Mouse (Mus musculus): ENCODE measurements around the gene Fam13c.

The Fam13c gene

GRCm38 (mm10) chr10:70599126-70599924 is 159.0 kb downstream of the Fam13c start:
- DNase-seq (ENCODE audit: low read depth) = peak; percentile 4

DNA sequence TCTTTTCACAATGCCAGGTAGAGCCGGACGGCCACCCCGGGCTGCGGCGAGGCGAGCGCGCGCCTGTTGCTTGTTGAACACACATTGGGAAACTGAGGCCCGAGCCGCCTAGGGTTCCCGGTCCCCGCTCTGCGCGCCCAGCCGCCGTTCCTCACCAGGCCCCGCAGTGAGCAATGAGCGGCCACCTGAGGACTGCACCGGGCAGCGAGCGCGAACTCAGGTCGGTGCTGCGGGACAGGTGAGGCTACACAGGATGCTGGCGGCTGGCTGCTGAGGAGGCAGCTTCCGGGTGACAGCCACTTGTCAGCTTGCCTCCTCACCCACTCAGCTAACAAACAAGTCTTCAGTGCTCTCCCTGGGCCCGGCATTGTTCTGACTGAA is 159.6 kb downstream of the Fam13c start:
- DNase-seq (ENCODE audit: low read depth) = peak; percentile 0
